Mouse (Mus musculus): Measurements from ENCODE around the gene Gimap8. TPM values are rescaled to one million over a fixed set of nuclear protein-coding genes. Genes with fewer than 3 reads are reported as not detected.
A peak's percentile ranks its signal among the peaks of the same experiment; 100 is the strongest.

The Gimap8 gene
- polyA plus RNA-seq (2012; fragmentation: generic; extraction: Trizol), result 0.01 TPM

DNA sequence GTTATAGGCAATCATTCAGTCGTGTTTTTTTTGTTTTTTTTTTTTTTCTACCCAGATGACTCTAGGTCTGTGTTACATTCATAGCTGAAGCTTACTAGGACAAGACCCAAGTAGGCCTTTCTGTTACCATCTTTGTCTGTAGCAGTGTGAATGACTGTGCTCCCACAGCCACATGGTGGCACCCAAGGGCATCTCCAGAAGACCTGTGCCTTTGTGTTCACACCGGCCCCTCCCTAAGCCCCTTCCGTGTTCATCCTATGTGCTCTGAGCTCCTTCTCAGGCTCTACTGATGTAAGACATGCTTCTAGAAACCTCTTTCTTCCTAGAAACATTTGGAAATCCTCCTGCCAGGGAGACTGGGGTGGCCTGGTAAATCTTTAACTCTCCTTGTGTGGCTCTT is at the start of gene Gimap8:
Gimap8 (plus strand) TSS at position 240 of the 400 bp plus-strand sequence.
- Histone ChIP-seq H3K4me3 (no peak within 1 kb of the TSS), H3K79me2 (ENCODE audit: control insufficient read depth, insufficient read depth) (no peaks in the 10 kb centered on the region), H3K36me3 (ENCODE audit: control insufficient read depth, insufficient read depth) (no peaks in the 10 kb centered on the region), H3K27me3 (ENCODE audit: control insufficient read depth, insufficient read depth, insufficient read length) (peaks cover 6% of the 10 kb centered on the region), H3ac (ENCODE audit: control insufficient read depth, insufficient read length) (no peak within 1 kb of the TSS), H3K4me2 (ENCODE audit: low read depth) (no peak within 1 kb of the TSS)
- TF ChIP-seq MYOG (IDR thresholded peaks at IDR 0.05; ENCODE audit: control insufficient read depth in 1 of 3, insufficient read depth in 1 of 3, insufficient read length in 2 of 3, low read depth in 2 of 3), result no peak
- TF ChIP-seq USF1 (IDR thresholded peaks at IDR 0.05; ENCODE audit: low read depth), result no peak
- TF ChIP-seq SRF (IDR thresholded peaks at IDR 0.05; ENCODE audit: control insufficient read depth, insufficient read length, low read depth), result no peak
- no peak for TF ChIP-seq CEBPB (IDR thresholded peaks at IDR 0.05; ENCODE audit: insufficient read depth, poor library complexity, severe bottlenecking)
- no peak for TF ChIP-seq E2F4 (IDR thresholded peaks at IDR 0.05; ENCODE audit: insufficient read depth)
- no peak for TF ChIP-seq MYOD1 (IDR thresholded peaks at IDR 0.05; ENCODE audit: control insufficient read depth in 1 of 3, insufficient read length in 2 of 3, low read depth in 2 of 3)
- TF ChIP-seq REST (IDR thresholded peaks at IDR 0.05; ENCODE audit: insufficient read depth, insufficient read length), result no peak
- TF ChIP-seq POLR2A (IDR thresholded peaks at IDR 0.05; ENCODE audit: insufficient read length, low read depth), result no peak
- no peak for TF ChIP-seq POLR2AphosphoS2 (IDR thresholded peaks at IDR 0.05; ENCODE audit: insufficient read length, low read depth)
- TF ChIP-seq TCF12 (IDR thresholded peaks at IDR 0.05; ENCODE audit: insufficient read depth, poor library complexity, severe bottlenecking), result no peak
- no peak for TF ChIP-seq MAX (IDR thresholded peaks at IDR 0.05; ENCODE audit: low read depth)
- TF ChIP-seq TCF3 (IDR thresholded peaks at IDR 0.05; ENCODE audit: insufficient read length, low read depth), result no peak

GRCm38 (mm10) chr6:48600594-48600993 is 46.4 kb upstream of the Gimap8 start:
- Histone ChIP-seq H3K79me2 (ENCODE audit: control insufficient read depth, insufficient read depth) (peaks cover 10% of the 10 kb centered on the region), H3K4me3 (no peak overlapping the region), H3K36me3 (ENCODE audit: control insufficient read depth, insufficient read depth) (peaks cover 14% of the 10 kb centered on the region), H3K27me3 (ENCODE audit: control insufficient read depth, insufficient read depth, insufficient read length) (no peaks in the 10 kb centered on the region), H3ac (ENCODE audit: control insufficient read depth, insufficient read length) (no peak overlapping the region), H3K4me2 (ENCODE audit: low read depth) (peak overlapping the region; percentile 95)
- TF ChIP-seq MYOG (IDR thresholded peaks at IDR 0.05; ENCODE audit: control insufficient read depth in 1 of 3, insufficient read depth in 1 of 3, insufficient read length in 2 of 3, low read depth in 2 of 3) (no peak), POLR2AphosphoS2 (IDR thresholded peaks at IDR 0.05; ENCODE audit: insufficient read length, low read depth) (no peak), SRF (IDR thresholded peaks at IDR 0.05; ENCODE audit: control insufficient read depth, insufficient read length, low read depth) (no peak), E2F4 (IDR thresholded peaks at IDR 0.05; ENCODE audit: insufficient read depth) (no peak), POLR2A (IDR thresholded peaks at IDR 0.05; ENCODE audit: insufficient read length, low read depth) (no peak), REST (IDR thresholded peaks at IDR 0.05; ENCODE audit: insufficient read depth, insufficient read length) (no peak)

GRCm38 (mm10) chr6:48601271-48602079 is 45.6 kb upstream of the Gimap8 start, which contains the start of gene Zfp775:
Gene Zfp775 (plus strand): TSS chr6:48602063.
- Histone ChIP-seq H3K27me3 (ENCODE audit: control insufficient read depth, insufficient read depth, insufficient read length) (no peaks in the 10 kb centered on the region), H3K79me2 (ENCODE audit: control insufficient read depth, insufficient read depth) (peaks cover 5% of the 10 kb centered on the region), H3K36me3 (ENCODE audit: control insufficient read depth, insufficient read depth) (peaks cover 14% of the 10 kb centered on the region), H3ac (ENCODE audit: control insufficient read depth, insufficient read length) (peak within 1 kb of the TSS; percentile 60), H3K4me2 (ENCODE audit: low read depth) (peak within 1 kb of the TSS; percentile 95), H3K4me3 (peak within 1 kb of the TSS; percentile 59)
- TF ChIP-seq MYOG (IDR thresholded peaks at IDR 0.05; ENCODE audit: control insufficient read depth in 1 of 3, insufficient read depth in 1 of 3, insufficient read length in 2 of 3, low read depth in 2 of 3), result no peak
- TF ChIP-seq USF1 (IDR thresholded peaks at IDR 0.05; ENCODE audit: low read depth), result no peak
- TF ChIP-seq MAX (IDR thresholded peaks at IDR 0.05; ENCODE audit: low read depth), result no peak
- TF ChIP-seq E2F4 (IDR thresholded peaks at IDR 0.05; ENCODE audit: insufficient read depth), result no peak
- no peak for TF ChIP-seq MYOD1 (IDR thresholded peaks at IDR 0.05; ENCODE audit: control insufficient read depth in 1 of 3, insufficient read length in 2 of 3, low read depth in 2 of 3)
- no peak for TF ChIP-seq CEBPB (IDR thresholded peaks at IDR 0.05; ENCODE audit: insufficient read depth, poor library complexity, severe bottlenecking)
- TF ChIP-seq POLR2AphosphoS2 (IDR thresholded peaks at IDR 0.05; ENCODE audit: insufficient read length, low read depth), result peak; percentile 89
- no peak for TF ChIP-seq REST (IDR thresholded peaks at IDR 0.05; ENCODE audit: insufficient read depth, insufficient read length)
- peak; percentile 78 for TF ChIP-seq POLR2A (IDR thresholded peaks at IDR 0.05; ENCODE audit: insufficient read length, low read depth)
- TF ChIP-seq SRF (IDR thresholded peaks at IDR 0.05; ENCODE audit: control insufficient read depth, insufficient read length, low read depth), result no peak

DNA sequence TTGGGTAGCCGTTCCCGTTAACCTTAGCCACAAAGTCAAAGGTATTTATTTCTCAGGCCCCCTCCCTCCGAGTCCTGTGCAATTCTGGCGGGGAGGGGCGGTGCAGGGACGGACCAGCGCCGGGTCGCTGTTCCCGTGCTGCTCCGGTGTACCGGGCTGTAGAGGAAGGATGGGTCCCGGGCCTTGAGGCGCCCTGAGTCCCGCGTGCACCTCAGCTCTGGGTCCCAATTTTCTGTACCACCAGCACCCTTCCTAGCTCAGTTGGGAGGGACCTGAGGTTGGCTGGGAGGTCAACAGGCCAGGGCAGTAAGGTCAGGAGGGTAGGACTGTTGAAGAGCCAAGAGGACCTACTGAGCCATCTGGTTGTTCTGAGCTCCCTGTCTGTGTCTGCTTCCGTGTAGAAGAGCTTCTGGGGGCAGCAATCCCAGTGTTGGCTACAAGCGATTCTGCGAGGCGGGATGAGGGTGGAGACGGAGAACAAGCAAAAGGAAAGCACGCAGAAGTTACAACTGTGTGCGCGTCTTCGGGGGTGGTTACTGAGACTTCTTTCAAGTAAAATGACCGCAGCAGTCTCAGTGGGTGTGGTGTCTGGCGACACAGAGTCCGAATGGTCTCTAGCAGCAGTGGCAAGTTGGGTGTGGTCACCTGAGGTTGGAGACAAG is 44.8 kb upstream of the Gimap8 start:
- peaks cover 5% of the 10 kb centered on the region for H3K79me2 ChIP-seq (ENCODE audit: control insufficient read depth, insufficient read depth)
- TF ChIP-seq USF1 (IDR thresholded peaks at IDR 0.05; ENCODE audit: low read depth) (no peak), MYOD1 (IDR thresholded peaks at IDR 0.05; ENCODE audit: control insufficient read depth in 1 of 3, insufficient read length in 2 of 3, low read depth in 2 of 3) (no peak), CEBPB (IDR thresholded peaks at IDR 0.05; ENCODE audit: insufficient read depth, poor library complexity, severe bottlenecking) (no peak), TCF3 (IDR thresholded peaks at IDR 0.05; ENCODE audit: insufficient read length, low read depth) (no peak), TCF12 (IDR thresholded peaks at IDR 0.05; ENCODE audit: insufficient read depth, poor library complexity, severe bottlenecking) (no peak), MYOG (IDR thresholded peaks at IDR 0.05; ENCODE audit: control insufficient read depth in 1 of 3, insufficient read depth in 1 of 3, insufficient read length in 2 of 3, low read depth in 2 of 3) (no peak), MAX (IDR thresholded peaks at IDR 0.05; ENCODE audit: low read depth) (no peak), E2F4 (IDR thresholded peaks at IDR 0.05; ENCODE audit: insufficient read depth) (no peak), REST (IDR thresholded peaks at IDR 0.05; ENCODE audit: insufficient read depth, insufficient read length) (no peak), SRF (IDR thresholded peaks at IDR 0.05; ENCODE audit: control insufficient read depth, insufficient read length, low read depth) (no peak), POLR2A (IDR thresholded peaks at IDR 0.05; ENCODE audit: insufficient read length, low read depth) (no peak), POLR2AphosphoS2 (IDR thresholded peaks at IDR 0.05; ENCODE audit: insufficient read length, low read depth) (no peak)
- H3ac ChIP-seq (ENCODE audit: control insufficient read depth, insufficient read length), result peak overlapping the region; percentile 60
- peak overlapping the region; percentile 95 for H3K4me2 ChIP-seq (ENCODE audit: low read depth)
- H3K4me3 ChIP-seq, result peak overlapping the region; percentile 59
- peaks cover 14% of the 10 kb centered on the region for H3K36me3 ChIP-seq (ENCODE audit: control insufficient read depth, insufficient read depth)
- no peaks in the 10 kb centered on the region for H3K27me3 ChIP-seq (ENCODE audit: control insufficient read depth, insufficient read depth, insufficient read length)
